Mouse (Mus musculus) testis, adult 2 months (tissue): ENCODE measurements at regions not wholly inside any gene's neighbourhood (a gene's known extent, or its start where the extent isn't known, plus 50 kb on each side); places are given as distances from the start of the nearest gene placed in this dataset.

Experiments used
- H3K27ac ChIP-seq: fragments of 200-500 bp; 2 replicates; pipeline ENCODE4 v1.5.1; 2012; ENCODE audit warnings: low read depth, low read length; ENCODE audit not compliant: control insufficient read depth, insufficient read depth
- H3K27me3 ChIP-seq: fragments of 200-500 bp; 2 replicates; pipeline ENCODE4 v1.6.1; 2012; ENCODE audit warnings: mild to moderate bottlenecking, low read length, moderate library complexity; ENCODE audit not compliant: control insufficient read depth, insufficient read depth
- H3K36me3 ChIP-seq: fragments of 200-500 bp; 2 replicates; pipeline ENCODE4 v1.6.1; 2012; ENCODE audit warnings: mild to moderate bottlenecking, low read length; ENCODE audit not compliant: control insufficient read depth, insufficient read depth
- H3K4me1 ChIP-seq: fragments of 200-500 bp; 2 replicates; pipeline ENCODE4 v1.6.1; 2012; ENCODE audit warnings: low read length; ENCODE audit not compliant: control insufficient read depth, insufficient read depth
- H3K4me3 ChIP-seq: fragments of 200-500 bp; 2 replicates; pipeline ENCODE4 v1.5.1; 2012; ENCODE audit warnings: low read depth, mild to moderate bottlenecking, low read length, moderate library complexity, mixed read lengths; ENCODE audit not compliant: control insufficient read depth
- CTCF ChIP-seq: fragments of 200-500 bp; IDR thresholded peaks from 2 replicates; pipeline ENCODE4 v1.5.1; 2012; ENCODE audit warnings: low read depth, mild to moderate bottlenecking, inconsistent platforms, low read length, moderate library complexity; ENCODE audit not compliant: control insufficient read depth, insufficient read depth, insufficient replicate concordance
- POLR2A ChIP-seq: fragments of 200-500 bp; IDR thresholded peaks from 2 replicates; pipeline ENCODE4 v1.6.1; 2012; ENCODE audit warnings: low read depth, mild to moderate bottlenecking, inconsistent platforms, low read length, moderate library complexity; ENCODE audit not compliant: control insufficient read depth

DNA sequence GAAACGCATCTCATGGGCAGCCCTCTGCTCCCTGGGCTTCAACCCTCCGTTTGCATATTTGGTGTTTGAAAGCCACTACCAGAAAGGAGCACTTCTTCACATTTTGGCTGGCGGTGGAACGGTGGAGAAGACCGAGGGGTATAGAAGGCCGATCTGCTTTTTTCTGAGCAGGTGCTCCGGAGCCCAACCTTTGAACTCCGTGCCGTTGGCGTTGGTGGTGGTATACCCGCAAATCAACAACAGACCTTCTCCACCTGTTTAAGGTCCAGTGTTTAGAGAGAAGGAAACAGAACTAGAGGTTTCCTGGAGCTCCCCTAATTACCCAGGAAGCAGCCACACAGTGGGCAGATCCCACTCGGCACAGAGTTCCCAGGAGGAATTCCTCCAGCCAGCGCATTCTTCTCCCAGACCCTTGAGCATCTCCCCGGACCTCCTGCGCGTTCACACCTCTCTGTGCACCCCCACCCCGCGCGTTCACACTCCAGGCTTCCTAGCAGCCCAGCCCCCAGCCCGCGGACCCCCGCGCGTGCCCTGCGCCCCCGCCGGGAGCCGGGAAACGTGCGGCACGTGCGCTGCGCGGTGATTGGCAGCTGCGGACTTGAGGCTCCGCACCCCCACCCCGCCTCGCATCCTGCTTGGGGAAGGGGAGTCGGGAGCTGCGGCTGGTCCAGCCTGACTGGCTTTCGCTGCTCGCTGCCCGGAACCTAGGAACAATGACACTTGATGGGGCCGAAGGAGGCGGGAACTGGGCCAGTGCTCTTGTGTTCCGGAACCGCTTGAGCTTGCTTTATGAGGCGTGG is 49.9 kb upstream of the Kdm7a start:
- Histone ChIP-seq H3K4me3 (peak overlapping the region; percentile 79), H3K4me1 (peaks cover 10% of the 10 kb centered on the region), H3K27ac (peak overlapping the region; percentile 15), H3K36me3 (no peaks in the 10 kb centered on the region), H3K27me3 (no peaks in the 10 kb centered on the region)
- TF ChIP-seq CTCF (no peak), POLR2A (no peak)
